Mouse (Mus musculus): ENCODE data around the gene Gm26938.

DNA sequence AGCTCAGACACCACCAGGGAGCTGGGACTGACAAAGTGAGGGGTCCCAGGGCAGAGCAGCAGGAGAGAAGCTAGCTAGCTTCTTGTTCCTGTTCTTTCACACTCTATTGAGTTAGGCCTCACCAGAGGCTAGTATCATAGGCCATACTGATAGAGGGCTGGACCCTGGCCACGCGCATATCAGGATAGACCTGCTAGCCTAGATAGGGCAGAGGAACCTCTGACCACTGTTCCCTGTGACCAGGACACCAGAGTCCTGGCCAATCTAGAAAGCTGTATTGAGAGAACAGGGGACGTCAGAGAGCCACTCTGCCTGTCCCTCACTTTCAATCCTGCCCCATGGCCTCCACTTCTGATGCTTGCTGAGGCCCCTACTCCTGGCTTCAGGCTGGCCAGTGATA, 8.2 kb downstream of the Gm26938 start:
- TF ChIP-seq CTCF (IDR thresholded peaks at IDR 0.05; ENCODE audit: control insufficient read depth, insufficient read depth, insufficient read length) = no peak
- TF ChIP-seq MYOG (IDR thresholded peaks at IDR 0.05; ENCODE audit: control insufficient read depth, extremely low read depth, insufficient read length) = no peak
- no peak for TF ChIP-seq USF1 (IDR thresholded peaks at IDR 0.05; ENCODE audit: low read depth)
- no peak for TF ChIP-seq FOSL1 (IDR thresholded peaks at IDR 0.05; ENCODE audit: insufficient read depth, low read length, poor library complexity, severe bottlenecking)
- no peak for TF ChIP-seq MAX (IDR thresholded peaks at IDR 0.05)
- no peak for TF ChIP-seq CEBPB (IDR thresholded peaks at IDR 0.05; ENCODE audit: low read depth)

All from C2C12 (cell line).